Mouse (Mus musculus): ENCODE measurements around the gene As3mt.

DNA sequence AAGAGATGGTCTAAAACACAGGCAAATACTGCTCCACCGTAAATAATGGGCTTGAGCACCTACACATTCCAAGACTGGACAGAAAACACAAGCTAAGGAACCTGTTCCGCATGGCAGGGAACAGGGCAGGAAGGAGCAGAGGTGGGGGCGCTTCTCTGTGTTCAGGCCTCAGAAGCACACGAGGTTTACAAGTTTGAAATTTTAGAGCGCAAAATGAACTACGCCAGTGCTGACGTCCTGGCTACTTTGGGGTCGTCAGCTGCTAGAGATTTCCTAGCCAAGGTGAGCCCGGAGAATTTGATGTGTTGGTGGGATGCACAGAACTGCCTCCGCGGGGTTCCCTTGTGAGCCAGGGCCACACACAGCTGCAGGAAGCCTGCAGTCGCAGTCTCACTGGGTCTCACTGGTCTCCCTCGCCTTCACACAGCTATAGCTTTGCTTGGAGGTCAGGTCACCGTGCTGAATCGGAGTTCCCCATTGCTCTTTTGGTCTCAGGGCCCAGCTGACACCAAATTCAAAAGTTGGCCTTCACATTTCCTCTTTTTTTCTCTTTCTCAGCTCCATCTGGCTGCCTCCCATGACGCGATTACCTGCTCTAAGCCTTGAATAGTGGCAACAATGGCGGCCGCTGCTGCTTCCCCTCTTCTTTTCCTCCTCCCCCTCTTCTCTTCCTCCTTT, 9.3 kb upstream of the As3mt start:
- no peak for TF ChIP-seq CTCF (IDR thresholded peaks at IDR 0.05; ENCODE audit: control insufficient read depth, insufficient read depth, low read length)
- TF ChIP-seq POLR2A (IDR thresholded peaks at IDR 0.05; ENCODE audit: borderline replicate concordance, control insufficient read depth, low read depth, low read length), result no peak
